Mouse (Mus musculus) olfactory bulb, adult 2 months (tissue): ENCODE results near the gene Mettl6.

ENCODE experiments used
- CTCF ChIP-seq: fragments of 200-500 bp; IDR thresholded peaks from 2 replicates; pipeline ENCODE4 v1.5.1; 2012; ENCODE audit warnings: low read depth, mild to moderate bottlenecking, low read length, moderate library complexity; ENCODE audit not compliant: insufficient read depth
- POLR2A ChIP-seq: fragments of 200-500 bp; IDR thresholded peaks from 2 replicates; pipeline ENCODE4 v1.6.1; 2012; ENCODE audit warnings: mild to moderate bottlenecking, low read depth, low read length, moderate library complexity; ENCODE audit not compliant: insufficient read depth

- TF ChIP-seq POLR2A: no peak
- TF ChIP-seq CTCF: no peak
Observed at GRCm38 (mm10) chr14:31433851-31434360, 60.9 kb downstream of the Mettl6 start.
